Mouse (Mus musculus) limb, embryonic 14.5 days (tissue): Measurements from ENCODE around the gene Fam222a. TPM values are rescaled to one million over a fixed set of nuclear protein-coding genes. Genes with fewer than 3 reads are reported as not detected.

Source experiments
- ATAC-seq: fragments of 200-750 bp; cut with Nextera tagmentation; 2 replicates; pipeline ENCODE4 v1.8.0; 2017; ENCODE audit warnings: low read depth, moderate number of reproducible peaks, moderate TSS enrichment; ENCODE audit not compliant: low FRiP score
- DNase-seq: peaks from one replicate; pipeline ENCODE4 v3.0.0-alpha.2; 2015; ENCODE audit warnings: low spot score
- H3K27ac ChIP-seq: fragments of 300-500 bp; sonication (generic); replicated peaks from 2 replicates; pipeline ENCODE4 v1.5.1; 2014; ENCODE audit warnings: low read depth, mild to moderate bottlenecking, low read length, moderate library complexity, mixed read lengths
- H3K27me3 ChIP-seq: fragments of 300-500 bp; sonication (generic); 2 replicates; pipeline ENCODE4 v1.6.1; 2014; ENCODE audit warnings: low read length, mixed read lengths; ENCODE audit not compliant: control insufficient read depth, insufficient read depth
- H3K36me3 ChIP-seq: fragments of 300-500 bp; sonication (generic); 2 replicates; pipeline ENCODE4 v1.6.1; 2014; ENCODE audit warnings: mild to moderate bottlenecking, low read length, moderate library complexity, mixed read lengths; ENCODE audit not compliant: control insufficient read depth, insufficient read depth
- H3K4me1 ChIP-seq: fragments of 300-500 bp; sonication (generic); 2 replicates; pipeline ENCODE4 v1.6.1; 2014; ENCODE audit warnings: antibody characterized with exemption, low read length, mixed read lengths; ENCODE audit not compliant: control insufficient read depth, insufficient read depth
- H3K4me2 ChIP-seq: fragments of 300-500 bp; sonication (generic); replicated peaks from 2 replicates; pipeline ENCODE4 v1.6.1; 2014; ENCODE audit warnings: low read depth, mild to moderate bottlenecking, low read length, moderate library complexity; ENCODE audit not compliant: severe bottlenecking
- H3K4me3 ChIP-seq: fragments of 300-500 bp; sonication (generic); replicated peaks from 2 replicates; pipeline ENCODE4 v1.5.1; 2014; ENCODE audit warnings: low read length
- H3K9ac ChIP-seq: fragments of 300-500 bp; sonication (generic); 2 replicates; pipeline ENCODE4 v1.6.1; 2014; ENCODE audit warnings: mild to moderate bottlenecking, low read depth, low read length, moderate library complexity; ENCODE audit not compliant: severe bottlenecking
- H3K9me3 ChIP-seq: fragments of 300-500 bp; sonication (generic); 2 replicates; pipeline ENCODE4 v1.6.1; 2016; ENCODE audit warnings: low read length; ENCODE audit not compliant: control insufficient read depth
- POLR2A ChIP-seq: fragments of 200-500 bp; IDR thresholded peaks from 2 replicates; pipeline ENCODE4 v1.8.0; 2012; ENCODE audit warnings: inconsistent platforms, mild to moderate bottlenecking, moderate library complexity, borderline replicate concordance; ENCODE audit not compliant: insufficient read depth, insufficient read length; ENCODE audit errors: extremely low read depth
- WGBS: fragments of 180-500 bp; shearing (Covaris S2); extraction: QIAGEN DNeasy Blood & Tissue Kit; methylation state at CpG from one replicate; pipeline ENCODE4 v1.1.7; 2014; 5-methylcytosine and 5-hydroxymethylcytosine counted together
- polyA plus RNA-seq, 2 experiments: library from polyadenylated mRNA; depleted of rRNA in 1 of 2; stranded (reverse) in 1 of 2; unstranded in 1 of 2; fragments of >200 nt; fragmentation: Nextera tagmentation in 1 of 2; extraction: Ambion mirVana in 1 of 2; gene quantifications; 2 replicates each; pipeline versions ENCODE4 v1.2.1 to v1.2.3; 2012 to 2014

The Fam222a gene
- polyA plus RNA-seq, 2 experiments, result 1.1 to 1.5 TPM

GRCm38 (mm10) chr5:114575530-114575929, 7.7 kb downstream of the Fam222a start:
- Histone ChIP-seq H3K9me3 (no peaks in the 10 kb centered on the region), H3K9ac (no peak overlapping the region), H3K27ac (no peak overlapping the region), H3K27me3 (peaks cover 22% of the 10 kb centered on the region), H3K4me2 (no peak overlapping the region), H3K36me3 (no peaks in the 10 kb centered on the region), H3K4me3 (no peak overlapping the region), H3K4me1 (peaks cover 5% of the 10 kb centered on the region)
- DNase-seq (no peak), ATAC-seq (no peak)
- TF ChIP-seq POLR2A, result no peak
- 48% methylated on average over 7 of the region's 7 CpGs for WGBS

- H3K4me1 ChIP-seq, result peaks cover 3% of the 10 kb centered on the region
- H3K4me2 ChIP-seq, result no peak overlapping the region
- no peak overlapping the region for H3K4me3 ChIP-seq
- H3K27me3 ChIP-seq, result peaks cover 16% of the 10 kb centered on the region
- H3K9me3 ChIP-seq, result no peaks in the 10 kb centered on the region
- no peak overlapping the region for H3K27ac ChIP-seq
- DNase-seq (no peak), ATAC-seq (no peak)
- WGBS, result 84% methylated on average over 16 of the region's 16 CpGs
- no peak for TF ChIP-seq POLR2A
- H3K9ac ChIP-seq, result no peak overlapping the region
- no peaks in the 10 kb centered on the region for H3K36me3 ChIP-seq
Measured at GRCm38 (mm10) chr5:114575986-114576605, 8.3 kb downstream of the Fam222a start.

GRCm38 (mm10) chr5:114578361-114578760, 10.5 kb downstream of the Fam222a start:
- 65% methylated on average over 20 of the region's 20 CpGs for WGBS

GRCm38 (mm10) chr5:114579714-114580357, 12.0 kb downstream of the Fam222a start:
- no peaks in the 10 kb centered on the region for H3K27me3 ChIP-seq
- H3K36me3 ChIP-seq, result no peaks in the 10 kb centered on the region
- H3K4me1 ChIP-seq, result no peaks in the 10 kb centered on the region
- TF ChIP-seq POLR2A, result no peak
- no peak overlapping the region for H3K9ac ChIP-seq
- DNase-seq (no peak), ATAC-seq (no peak)
- WGBS, result 69% methylated on average over 8 of the region's 8 CpGs
- H3K4me3 ChIP-seq, result no peak overlapping the region
- H3K4me2 ChIP-seq, result no peak overlapping the region
- no peaks in the 10 kb centered on the region for H3K9me3 ChIP-seq
- no peak overlapping the region for H3K27ac ChIP-seq

More at GRCm38 (mm10) chr5:114578361-114578760, 10.5 kb downstream of the Fam222a start:
- H3K9ac ChIP-seq, result no peak overlapping the region
- no peaks in the 10 kb centered on the region for H3K9me3 ChIP-seq
- H3K4me2 ChIP-seq, result no peak overlapping the region
- H3K27ac ChIP-seq, result no peak overlapping the region
- H3K4me3 ChIP-seq, result no peak overlapping the region
- H3K4me1 ChIP-seq, result no peaks in the 10 kb centered on the region
- DNase-seq (no peak), ATAC-seq (no peak)
- H3K27me3 ChIP-seq, result no peaks in the 10 kb centered on the region
- no peak for TF ChIP-seq POLR2A
- no peaks in the 10 kb centered on the region for H3K36me3 ChIP-seq

GRCm38 (mm10) chr5:114581486-114581885, 13.7 kb downstream of the Fam222a start:
- DNase-seq (no peak), ATAC-seq (no peak)
- WGBS, result 77% methylated on average over 12 of the region's 12 CpGs
- Histone ChIP-seq H3K4me1 (no peaks in the 10 kb centered on the region), H3K27me3 (no peaks in the 10 kb centered on the region), H3K4me3 (no peak overlapping the region), H3K36me3 (no peaks in the 10 kb centered on the region), H3K27ac (no peak overlapping the region), H3K4me2 (no peak overlapping the region), H3K9me3 (no peaks in the 10 kb centered on the region), H3K9ac (no peak overlapping the region)
- no peak for TF ChIP-seq POLR2A
